In the genomic region with DNA sequence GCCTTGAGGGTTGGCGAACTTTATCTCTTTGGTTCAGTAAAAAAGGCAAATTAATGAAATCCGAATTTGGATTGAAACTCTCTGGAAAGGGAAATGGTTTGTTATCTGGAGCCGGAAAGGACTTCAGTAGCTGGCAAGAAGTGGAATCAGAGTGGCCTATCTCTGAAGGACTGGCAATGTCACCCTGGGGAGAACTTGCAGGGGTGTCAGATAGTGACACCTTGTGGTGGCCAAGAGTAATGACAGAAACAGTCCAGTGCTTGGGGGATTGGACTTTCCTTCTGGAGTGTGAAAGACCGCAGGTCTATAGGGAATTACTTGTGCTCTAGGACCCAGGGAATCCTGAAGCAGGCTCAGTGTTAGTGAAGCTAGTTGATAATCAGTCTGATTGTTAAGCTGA, we compare ENCODE assay signal across 9 mouse cellular contexts. TPM values are rescaled to one million over a fixed set of nuclear protein-coding genes. Genes with fewer than 3 reads are reported as not detected.
DNase-seq lines count a peak whose midpoint lies in the region; ATAC-seq and TF ChIP-seq lines count a peak whose summit lies in the region.
"Had no signal": no experiment of that assay in that cellular context is flagged by ENCODE, and none has a peak within 500 bp of the region (broad histone marks: within the 10 kb centered on the region; RNA-seq: fewer than 3 reads in every experiment).

No protein-coding gene starts in this region.

- no peak overlapping the region for H3K4me2 ChIP-seq in forebrain, embryonic 13.5 days
- H3K4me2 ChIP-seq in intestine, embryonic 15.5 days (replicated peaks) = no peak overlapping the region
- no peak overlapping the region for H3K4me2 ChIP-seq in lung, postnatal 0 days (replicated peaks; ENCODE audit: low read depth, low read length)

- peak; percentile 86; the same call in 1 of the 2 replicates for TF ChIP-seq CTCF in brain, embryonic 14.5 days (IDR thresholded peaks at IDR 0.05; ENCODE audit: borderline replicate concordance, extremely low read depth, insufficient read depth, insufficient read length)
- peak; percentile 99 for TF ChIP-seq CTCF in lung, postnatal 0 days (IDR thresholded peaks at IDR 0.05)

- no peaks in the 10 kb centered on the region for H3K36me3 ChIP-seq in forebrain, embryonic 13.5 days (ENCODE audit: poor library complexity, severe bottlenecking)
- no peaks in the 10 kb centered on the region for H3K36me3 ChIP-seq in intestine, embryonic 15.5 days
- H3K36me3 ChIP-seq in lung, postnatal 0 days (ENCODE audit: insufficient read depth, low read length) = no peaks in the 10 kb centered on the region
- no peaks in the 10 kb centered on the region for H3K36me3 ChIP-seq in splenic B cell, adult 2 months (ENCODE audit: control insufficient read depth, insufficient read depth, low read length, poor library complexity, severe bottlenecking)

- H3K9ac ChIP-seq in forebrain, embryonic 13.5 days = no peak overlapping the region
- H3K9ac ChIP-seq in intestine, embryonic 15.5 days = no peak overlapping the region
- H3K9ac ChIP-seq in lung, postnatal 0 days (replicated peaks; ENCODE audit: low read depth) = no peak overlapping the region

- H3K27me3 ChIP-seq in forebrain, embryonic 13.5 days = no peaks in the 10 kb centered on the region
- H3K27me3 ChIP-seq in intestine, embryonic 15.5 days (replicated peaks) = no peaks in the 10 kb centered on the region
- no peaks in the 10 kb centered on the region for H3K27me3 ChIP-seq in lung, postnatal 0 days (replicated peaks; ENCODE audit: insufficient read depth, low read length)
- H3K27me3 ChIP-seq in splenic B cell, adult 2 months (ENCODE audit: control insufficient read depth, insufficient read depth, low read length, poor library complexity, severe bottlenecking) = no peaks in the 10 kb centered on the region

- DNase-seq in adrenal gland, postnatal 14 days = peak; percentile 76
- no peak for DNase-seq in adrenal gland, adult 18-20 months (ENCODE audit: low spot score in 2 of 2)
- DNase-seq in 416B (ENCODE audit: low read depth) = peak; percentile 88
- peak; percentile 87 for DNase-seq in brain, embryonic 14.5 days (ENCODE audit: low read depth)
- DNase-seq in lung, postnatal 0 days (ENCODE audit: low spot score) = peak; percentile 95
- DNase-seq in splenic B cell, adult 2 months (ENCODE audit: low read depth, low spot score) = peak; percentile 82

- H3K4me1 ChIP-seq in forebrain, embryonic 13.5 days = no peaks in the 10 kb centered on the region
- H3K4me1 ChIP-seq in intestine, embryonic 15.5 days (replicated peaks) = no peaks in the 10 kb centered on the region
- no peaks in the 10 kb centered on the region for H3K4me1 ChIP-seq in lung, postnatal 0 days (ENCODE audit: insufficient read depth, low read depth, low read length)

- peak; percentile 58 for TF ChIP-seq EP300 in lung, postnatal 0 days (IDR thresholded peaks at IDR 0.05)

- no peak overlapping the region for H3K4me3 ChIP-seq in forebrain, embryonic 13.5 days
- H3K4me3 ChIP-seq in intestine, embryonic 15.5 days (replicated peaks) = no peak overlapping the region
- H3K4me3 ChIP-seq in lung, postnatal 0 days (ENCODE audit: low read depth, low read length) = no peak overlapping the region

- H3K9me3 ChIP-seq in forebrain, embryonic 13.5 days (replicated peaks) = no peaks in the 10 kb centered on the region
- no peaks in the 10 kb centered on the region for H3K9me3 ChIP-seq in intestine, embryonic 15.5 days
- H3K9me3 ChIP-seq in lung, postnatal 0 days (ENCODE audit: low read length) = no peaks in the 10 kb centered on the region

- 30% methylated on average over 4 of the region's 4 CpGs for WGBS in forebrain, embryonic 13.5 days
- WGBS in intestine, embryonic 15.5 days = 25% methylated on average over 4 of the region's 4 CpGs
- WGBS in lung, postnatal 0 days = 11% methylated on average over 4 of the region's 4 CpGs

- no peak for TF ChIP-seq POLR2A in brain, embryonic 14.5 days (IDR thresholded peaks at IDR 0.05; ENCODE audit: borderline replicate concordance, extremely low read depth, insufficient read depth, insufficient read length, poor library complexity, severe bottlenecking)

- no peak overlapping the region for H3K27ac ChIP-seq in forebrain, embryonic 13.5 days
- H3K27ac ChIP-seq in intestine, embryonic 15.5 days = no peak overlapping the region
- H3K27ac ChIP-seq in lung, postnatal 0 days (ENCODE audit: low read length) = no peak overlapping the region
- H3K27ac ChIP-seq: macrophage had no signal

- peak; percentile 24; the same call in 1 of the 2 replicates for ATAC-seq in forebrain, embryonic 13.5 days
- peak; percentile 78 for ATAC-seq in intestine, embryonic 15.5 days
- peak; percentile 89 for ATAC-seq in lung, postnatal 0 days

RNA-seq across cellular contexts. Expression of gene Zscan2, which starts 11.0 kb away (rescaled TPM):
- total RNA-seq in adrenal gland, postnatal 14 days (2021) = 4.9 and 8.3 TPM in 2 replicates
- 1 to 10 TPM; 4.7 to 5.3 TPM for total RNA-seq in adrenal gland, adult 18-20 months (2021)
- polyA plus RNA-seq in brain, embryonic 14.5 days (2012; rRNA removed) = 31.2 and 37.1 TPM in 2 replicates
- polyA plus RNA-seq in forebrain, embryonic 13.5 days (2015; fragmentation: Nextera tagmentation; extraction: Ambion mirVana) = 5.1 and 5.2 TPM in 2 replicates
- polyA plus RNA-seq in intestine, embryonic 15.5 days (2015; fragmentation: Nextera tagmentation; extraction: Ambion mirVana) = 1.1 and 1.6 TPM in 2 replicates
- 1.1 and 1.5 TPM in 2 replicates for polyA plus RNA-seq in lung, postnatal 0 days (2015; fragmentation: Nextera tagmentation; extraction: Ambion mirVana)

RNA-seq across cellular contexts. Expression of gene Iqgap1, which starts 23.9 kb away (rescaled TPM):
- total RNA-seq in adrenal gland, postnatal 14 days (2021) = 70.0 and 95.3 TPM in 2 replicates
- total RNA-seq in adrenal gland, adult 18-20 months (2021) = 10 to 100 TPM; 73.6 to 79.1 TPM
- 27.1 and 31.4 TPM in 2 replicates for polyA plus RNA-seq in brain, embryonic 14.5 days (2012; rRNA removed)
- 19.7 and 20.6 TPM in 2 replicates for polyA plus RNA-seq in forebrain, embryonic 13.5 days (2015; fragmentation: Nextera tagmentation; extraction: Ambion mirVana)
- polyA plus RNA-seq in intestine, embryonic 15.5 days (2015; fragmentation: Nextera tagmentation; extraction: Ambion mirVana) = 72.9 and 76.2 TPM in 2 replicates
- polyA plus RNA-seq in lung, postnatal 0 days (2015; fragmentation: Nextera tagmentation; extraction: Ambion mirVana) = 153 and 183 TPM in 2 replicates

RNA-seq across cellular contexts. Expression of gene Wdr73, which starts 51.4 kb away (rescaled TPM):
- 21.0 and 24.9 TPM in 2 replicates for total RNA-seq in adrenal gland, postnatal 14 days (2021)
- 10 to 100 TPM; 12.6 to 15.6 TPM for total RNA-seq in adrenal gland, adult 18-20 months (2021)
- polyA plus RNA-seq in brain, embryonic 14.5 days (2012; rRNA removed) = 32.8 and 37.1 TPM in 2 replicates
- 46.0 and 48.0 TPM in 2 replicates for polyA plus RNA-seq in forebrain, embryonic 13.5 days (2015; fragmentation: Nextera tagmentation; extraction: Ambion mirVana)
- 32.8 and 35.7 TPM in 2 replicates for polyA plus RNA-seq in intestine, embryonic 15.5 days (2015; fragmentation: Nextera tagmentation; extraction: Ambion mirVana)
- 17.5 and 20.7 TPM in 2 replicates for polyA plus RNA-seq in lung, postnatal 0 days (2015; fragmentation: Nextera tagmentation; extraction: Ambion mirVana)

RNA-seq across cellular contexts. Expression of gene Nmb, which starts 55.2 kb away (rescaled TPM):
- 3.6 and 5.9 TPM in 2 replicates for total RNA-seq in adrenal gland, postnatal 14 days (2021)
- total RNA-seq in adrenal gland, adult 18-20 months (2021) = 1 to 10 TPM; 2.6 to 3.3 TPM
- 10.3 and 10.5 TPM in 2 replicates for polyA plus RNA-seq in brain, embryonic 14.5 days (2012; rRNA removed)
- 6.6 and 7.6 TPM in 2 replicates for polyA plus RNA-seq in forebrain, embryonic 13.5 days (2015; fragmentation: Nextera tagmentation; extraction: Ambion mirVana)
- polyA plus RNA-seq in intestine, embryonic 15.5 days (2015; fragmentation: Nextera tagmentation; extraction: Ambion mirVana) = 4.5 and 4.6 TPM in 2 replicates
- polyA plus RNA-seq in lung, postnatal 0 days (2015; fragmentation: Nextera tagmentation; extraction: Ambion mirVana) = 6.3 and 8.3 TPM in 2 replicates
- polyA plus RNA-seq: macrophage had no signal

Comparison
In these comparisons a context has a peak if more than half of its experiments do, and no peak if none do; other contexts are left out.
1. DNase-seq: peak in adrenal gland, postnatal 14 days (single experiment), 416B (single experiment), brain, embryonic 14.5 days (single experiment), lung, postnatal 0 days (single experiment) and splenic B cell, adult 2 months (single experiment); none in adrenal gland, adult 18-20 months (0 of 2).
2. ATAC-seq: peak in every context shown above with its lines; median percentile 89 in lung, postnatal 0 days; 78 in intestine, embryonic 15.5 days; 24 in forebrain, embryonic 13.5 days.